Mouse (Mus musculus) embryonic facial prominence, embryonic 14.5 days (tissue): ENCODE data around the gene Trpm7. TPM values are rescaled to one million over a fixed set of nuclear protein-coding genes. Genes with fewer than 3 reads are reported as not detected.

Experiments used
- ATAC-seq: fragments of 200-750 bp; cut with Nextera tagmentation; 2 replicates; pipeline ENCODE4 v1.8.0; 2017; ENCODE audit warnings: low read depth, moderate number of reproducible peaks, moderate TSS enrichment
- DNase-seq: peaks from one replicate; pipeline ENCODE4 v3.0.0-alpha.2; 2015; ENCODE audit warnings: low spot score
- H3K27ac ChIP-seq: fragments of 300-500 bp; sonication (generic); replicated peaks from 2 replicates; pipeline ENCODE4 v1.5.1; 2014; ENCODE audit warnings: low read depth, mild to moderate bottlenecking, low read length, moderate library complexity
- H3K27me3 ChIP-seq: fragments of 300-500 bp; sonication (generic); replicated peaks from 2 replicates; pipeline ENCODE4 v1.6.1; 2014; ENCODE audit warnings: low read length; ENCODE audit not compliant: control insufficient read depth, insufficient read depth
- H3K36me3 ChIP-seq: fragments of 300-500 bp; sonication (generic); 2 replicates; pipeline ENCODE4 v1.6.1; 2014; ENCODE audit warnings: low read length, mixed read lengths; ENCODE audit not compliant: control insufficient read depth, insufficient read depth
- H3K4me1 ChIP-seq: fragments of 300-500 bp; sonication (generic); 2 replicates; pipeline ENCODE4 v1.6.1; 2014; ENCODE audit warnings: antibody characterized with exemption, low read length; ENCODE audit not compliant: control insufficient read depth, insufficient read depth
- H3K4me2 ChIP-seq: fragments of 300-500 bp; sonication (generic); 2 replicates; pipeline ENCODE4 v1.6.1; 2014; ENCODE audit warnings: low read depth, mild to moderate bottlenecking, low read length, moderate library complexity, mixed read lengths
- H3K4me3 ChIP-seq: fragments of 300-500 bp; sonication (generic); 2 replicates; pipeline ENCODE4 v1.5.1; 2014; ENCODE audit warnings: low read depth, mild to moderate bottlenecking, low read length
- H3K9ac ChIP-seq: fragments of 300-500 bp; sonication (generic); 2 replicates; pipeline ENCODE4 v1.6.1; 2014; ENCODE audit warnings: low read depth, mild to moderate bottlenecking, low read length, moderate library complexity, mixed read lengths
- H3K9me3 ChIP-seq: fragments of 300-500 bp; sonication (generic); 2 replicates; pipeline ENCODE4 v1.6.1; 2016; ENCODE audit warnings: low read length; ENCODE audit not compliant: control insufficient read depth
- WGBS: fragments of 180-500 bp; shearing (Covaris S2); extraction: QIAGEN DNeasy Blood & Tissue Kit; methylation state at CpG from one replicate; pipeline ENCODE4 v1.1.7; 2014; 5-methylcytosine and 5-hydroxymethylcytosine counted together
- polyA plus RNA-seq: library from polyadenylated mRNA; unstranded; fragments of >200 nt; fragmentation: Nextera tagmentation; extraction: Ambion mirVana; gene quantifications from 2 replicates; pipeline ENCODE4 v1.2.1, GENCODE M21; 2014

Trpm7 gene
- polyA plus RNA-seq, 1 experiment from 2014 or later = 38.2 TPM

DNA sequence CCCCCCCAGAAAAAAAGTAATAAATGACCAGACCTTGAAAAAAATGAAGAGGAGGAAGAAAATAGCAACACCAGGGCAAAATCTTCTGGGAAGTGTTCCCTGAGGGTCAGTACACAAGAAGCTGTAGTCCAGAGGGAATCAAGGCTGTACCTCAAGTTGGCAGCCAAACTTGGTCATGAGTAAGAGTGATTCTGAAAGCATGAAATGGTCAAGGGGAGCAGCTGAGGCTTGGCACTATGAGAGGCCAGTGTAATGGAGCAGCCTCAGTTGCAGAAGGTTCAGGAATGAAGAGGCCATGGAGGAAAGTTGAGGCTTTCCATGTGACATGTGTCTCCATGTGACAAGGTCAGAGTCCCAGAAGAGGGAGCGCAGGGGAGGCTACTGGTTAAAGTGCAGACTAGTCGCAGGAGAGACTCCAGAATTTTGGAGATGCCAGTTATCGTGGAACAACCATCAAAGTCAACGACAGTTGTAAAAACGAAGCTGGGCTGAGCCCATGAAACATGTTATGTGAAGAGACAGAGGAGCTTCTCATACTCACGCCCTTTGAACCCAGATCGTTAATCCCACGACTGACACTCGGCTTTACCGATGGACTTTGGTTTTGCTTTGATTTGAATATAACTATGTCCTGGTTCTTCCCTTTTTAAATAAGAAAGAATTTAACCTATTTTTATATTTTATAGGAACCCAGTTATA lies 10.4 kb downstream of the Trpm7 start:
- H3K27me3 ChIP-seq = no peaks in the 10 kb centered on the region
- no peak overlapping the region for H3K9ac ChIP-seq
- H3K9me3 ChIP-seq = no peaks in the 10 kb centered on the region
- no peaks in the 10 kb centered on the region for H3K4me1 ChIP-seq
- no peaks in the 10 kb centered on the region for H3K36me3 ChIP-seq
- WGBS = 91% methylated on average over 10 of the region's 10 CpGs
- H3K27ac ChIP-seq = no peak overlapping the region
- H3K4me3 ChIP-seq = no peak overlapping the region
- DNase-seq (no peak), ATAC-seq (no peak)
- no peak overlapping the region for H3K4me2 ChIP-seq

DNA sequence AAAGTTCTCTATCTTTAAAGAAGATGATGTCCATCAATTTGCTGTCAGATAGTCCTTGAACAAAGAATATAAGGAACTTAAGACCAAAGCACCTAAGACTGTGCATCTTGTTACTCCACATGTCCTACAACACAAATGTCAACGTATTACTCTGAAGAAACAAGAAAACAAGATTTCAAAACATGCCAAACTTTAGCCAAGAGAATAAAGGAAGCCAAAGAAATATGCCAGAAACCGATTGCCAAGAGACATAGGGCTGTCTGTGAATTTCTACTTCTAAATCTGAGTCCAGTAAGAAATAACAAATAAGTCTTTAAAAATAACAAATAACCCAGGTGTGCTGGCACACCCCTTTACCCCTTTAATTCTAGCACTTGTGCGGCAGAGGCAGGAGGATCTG lies 11.0 kb downstream of the Trpm7 start:
- H3K4me1 ChIP-seq = no peaks in the 10 kb centered on the region
- H3K9me3 ChIP-seq = no peaks in the 10 kb centered on the region
- H3K27me3 ChIP-seq = no peaks in the 10 kb centered on the region
- H3K9ac ChIP-seq = no peak overlapping the region
- WGBS = 89% methylated on average over 3 of the region's 3 CpGs
- H3K4me3 ChIP-seq = no peak overlapping the region
- DNase-seq (no peak), ATAC-seq (no peak)
- no peak overlapping the region for H3K27ac ChIP-seq
- no peak overlapping the region for H3K4me2 ChIP-seq
- H3K36me3 ChIP-seq = no peaks in the 10 kb centered on the region

DNA sequence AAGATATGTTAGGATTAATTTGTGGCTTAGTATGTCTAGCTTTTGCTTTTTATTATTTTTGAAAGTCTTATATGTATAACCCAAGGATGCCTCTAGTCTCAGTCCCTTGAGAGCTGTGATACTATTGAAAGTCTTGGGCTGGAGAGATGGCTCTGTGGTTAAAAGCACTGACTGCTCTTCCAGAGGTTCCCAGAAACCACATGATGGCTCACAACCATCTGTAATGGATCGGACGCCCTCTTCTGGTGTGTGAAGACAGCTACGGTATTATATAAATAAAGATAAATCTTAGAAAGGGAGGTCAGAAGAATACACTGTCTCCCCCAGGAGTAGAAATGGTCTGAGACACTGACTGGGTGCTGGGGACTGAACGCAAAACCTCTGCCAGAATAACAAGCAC lies 31.3 kb downstream of the Trpm7 start:
- no peak overlapping the region for H3K9ac ChIP-seq
- WGBS = 89% methylated on average over 4 of the region's 4 CpGs
- DNase-seq (no peak), ATAC-seq (no peak)
- H3K4me1 ChIP-seq = no peaks in the 10 kb centered on the region
- H3K27ac ChIP-seq = no peak overlapping the region
- H3K27me3 ChIP-seq = no peaks in the 10 kb centered on the region
- no peak overlapping the region for H3K4me2 ChIP-seq
- H3K9me3 ChIP-seq = no peaks in the 10 kb centered on the region
- peaks cover 60% of the 10 kb centered on the region for H3K36me3 ChIP-seq
- H3K4me3 ChIP-seq = no peak overlapping the region

DNA sequence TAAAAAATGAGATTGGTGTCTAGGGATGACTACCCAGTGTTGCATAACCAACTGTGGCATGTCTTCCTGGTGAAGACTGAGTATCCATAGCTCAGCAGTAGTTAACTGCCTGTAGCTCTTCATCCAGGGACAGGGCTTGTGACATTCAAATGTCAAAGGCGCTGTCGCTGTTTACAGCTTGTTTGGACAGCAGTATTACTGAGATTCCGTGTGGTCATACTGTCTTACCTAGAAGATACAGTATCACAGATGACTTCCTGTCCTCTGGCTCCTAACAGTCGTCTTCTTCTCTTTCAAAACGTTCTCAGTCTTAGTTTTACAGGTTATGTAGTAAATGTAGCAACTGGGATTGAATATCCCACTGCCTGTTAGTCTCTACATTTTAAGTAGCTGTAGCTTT lies 37.2 kb downstream of the Trpm7 start:
- Histone ChIP-seq H3K4me1 (no peaks in the 10 kb centered on the region), H3K27me3 (no peaks in the 10 kb centered on the region), H3K36me3 (peaks cover 75% of the 10 kb centered on the region), H3K9me3 (no peaks in the 10 kb centered on the region), H3K4me2 (no peak overlapping the region), H3K4me3 (no peak overlapping the region), H3K27ac (no peak overlapping the region), H3K9ac (no peak overlapping the region)
- WGBS = 92% methylated on average over 5 of the region's 5 CpGs
- ATAC-seq = no peak
- DNase-seq = no peak

DNA sequence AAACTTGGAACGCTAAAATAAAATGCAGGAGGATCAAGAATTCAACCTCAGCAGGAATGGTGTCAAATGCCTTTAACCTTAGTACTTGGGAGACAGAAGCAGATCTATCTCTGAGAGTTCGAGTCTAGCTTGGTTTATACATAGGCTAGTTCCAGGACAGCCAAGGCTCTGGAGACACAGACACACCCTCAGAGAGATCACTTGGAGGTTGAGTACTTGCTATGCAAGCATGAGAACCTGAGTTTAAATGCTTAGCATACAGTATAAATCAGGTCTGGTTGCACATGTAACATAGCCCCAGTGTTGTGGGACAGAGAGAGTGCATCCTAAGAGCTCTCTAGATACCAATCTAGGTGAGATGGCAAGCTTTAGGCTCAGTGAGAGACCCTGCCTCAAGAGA lies 58.6 kb downstream of the Trpm7 start:
- DNase-seq (no peak), ATAC-seq (no peak)
- Histone ChIP-seq H3K9ac (no peak overlapping the region), H3K27me3 (no peaks in the 10 kb centered on the region), H3K9me3 (no peaks in the 10 kb centered on the region), H3K4me2 (no peak overlapping the region), H3K4me1 (no peaks in the 10 kb centered on the region), H3K27ac (no peak overlapping the region), H3K36me3 (peaks cover 62% of the 10 kb centered on the region), H3K4me3 (no peak overlapping the region)
- WGBS = 76% methylated on average over 2 of the region's 2 CpGs

DNA sequence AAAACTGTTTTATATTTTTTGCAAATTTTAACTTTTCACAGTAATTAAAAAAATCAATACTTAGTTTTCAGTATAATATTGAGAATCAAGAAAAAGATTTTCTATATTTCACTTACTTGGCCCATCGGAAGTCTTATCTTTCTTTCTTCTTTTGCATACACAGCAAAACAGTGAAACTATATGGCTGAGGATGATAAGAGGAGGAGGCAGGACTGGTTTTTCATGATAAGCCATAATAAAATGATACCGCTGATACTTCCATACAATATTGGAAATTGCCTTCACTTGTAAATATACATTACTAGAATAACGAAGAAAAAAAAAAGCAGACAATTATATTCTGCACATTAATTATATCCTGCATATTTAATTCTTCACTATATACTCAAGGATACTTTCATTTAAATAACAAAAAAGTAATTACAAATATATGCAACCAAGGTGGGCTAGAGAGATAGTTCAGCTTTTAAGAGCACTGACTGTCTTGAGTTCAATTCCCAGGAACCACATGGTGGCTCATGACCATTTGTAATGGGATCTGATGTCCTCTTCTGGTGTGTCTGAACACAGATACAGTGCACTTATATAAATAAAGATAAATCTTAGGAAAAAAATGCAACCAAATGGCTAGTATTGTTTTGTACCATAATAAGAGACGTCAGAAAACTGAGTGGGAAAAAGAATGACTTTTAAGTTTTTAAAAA lies 59.2 kb downstream of the Trpm7 start:
- Histone ChIP-seq H3K27ac (no peak overlapping the region), H3K9ac (no peak overlapping the region)
- no peak for ATAC-seq

DNA sequence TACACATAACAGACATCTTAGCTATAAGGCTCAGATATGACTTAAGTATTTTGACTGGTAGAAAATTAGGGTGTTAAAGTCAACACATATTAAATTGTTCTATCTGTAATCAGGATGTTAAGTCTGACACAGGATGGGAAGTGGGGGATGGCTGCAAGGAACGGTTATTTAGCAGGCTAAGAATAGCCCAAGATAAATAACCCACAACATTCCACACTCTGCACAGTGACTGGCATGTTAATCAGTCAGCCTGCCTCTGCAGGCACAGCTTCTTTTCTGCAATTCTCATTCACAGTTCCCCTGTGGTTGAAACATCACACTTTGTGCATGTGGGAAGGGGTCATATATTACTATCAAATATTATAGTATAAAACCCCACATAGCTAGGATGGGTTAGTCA lies 60.2 kb downstream of the Trpm7 start:
- ATAC-seq (no peak), DNase-seq (peak; percentile 2)
- no peak overlapping the region for H3K4me2 ChIP-seq
- 35% methylated on average over 1 of the region's 1 CpGs for WGBS
- H3K4me1 ChIP-seq = no peaks in the 10 kb centered on the region
- H3K9ac ChIP-seq = no peak overlapping the region
- no peak overlapping the region for H3K27ac ChIP-seq
- H3K36me3 ChIP-seq = peaks cover 69% of the 10 kb centered on the region
- H3K9me3 ChIP-seq = no peaks in the 10 kb centered on the region
- H3K4me3 ChIP-seq = no peak overlapping the region
- H3K27me3 ChIP-seq = no peaks in the 10 kb centered on the region

More for the DNA sequence above, 59.2 kb downstream of the Trpm7 start:
- Histone ChIP-seq H3K4me2 (no peak overlapping the region), H3K9me3 (no peaks in the 10 kb centered on the region), H3K27me3 (no peaks in the 10 kb centered on the region), H3K36me3 (peaks cover 65% of the 10 kb centered on the region), H3K4me3 (no peak overlapping the region), H3K4me1 (no peaks in the 10 kb centered on the region)
- no peak for DNase-seq
- 89% methylated on average over 4 of the region's 4 CpGs for WGBS

DNA sequence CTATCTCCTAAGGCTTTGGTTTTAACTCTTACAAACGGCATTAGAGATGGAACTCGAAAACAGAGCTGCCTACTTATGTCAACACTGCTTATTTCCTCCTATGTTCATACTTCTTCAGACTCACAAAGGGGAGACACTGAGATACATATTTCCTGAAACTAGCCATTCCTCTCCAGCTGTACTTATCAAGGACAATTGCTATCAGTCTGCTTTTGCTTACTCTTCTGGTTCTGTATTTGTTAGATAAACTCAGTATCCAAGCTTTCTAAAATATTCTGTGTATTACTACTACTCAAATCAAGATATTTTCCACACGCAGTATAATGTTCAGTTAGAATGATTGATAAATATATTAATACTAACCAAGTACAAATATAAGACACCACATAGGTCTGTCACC lies 74.0 kb downstream of the Trpm7 start:
- H3K4me1 ChIP-seq = no peaks in the 10 kb centered on the region
- H3K27ac ChIP-seq = no peak overlapping the region
- H3K4me2 ChIP-seq = no peak overlapping the region
- no peak overlapping the region for H3K4me3 ChIP-seq
- no peaks in the 10 kb centered on the region for H3K9me3 ChIP-seq
- DNase-seq (no peak), ATAC-seq (no peak)
- 94% methylated on average over 3 of the region's 3 CpGs for WGBS
- H3K36me3 ChIP-seq = peaks cover 78% of the 10 kb centered on the region
- H3K9ac ChIP-seq = no peak overlapping the region
- H3K27me3 ChIP-seq = no peaks in the 10 kb centered on the region

DNA sequence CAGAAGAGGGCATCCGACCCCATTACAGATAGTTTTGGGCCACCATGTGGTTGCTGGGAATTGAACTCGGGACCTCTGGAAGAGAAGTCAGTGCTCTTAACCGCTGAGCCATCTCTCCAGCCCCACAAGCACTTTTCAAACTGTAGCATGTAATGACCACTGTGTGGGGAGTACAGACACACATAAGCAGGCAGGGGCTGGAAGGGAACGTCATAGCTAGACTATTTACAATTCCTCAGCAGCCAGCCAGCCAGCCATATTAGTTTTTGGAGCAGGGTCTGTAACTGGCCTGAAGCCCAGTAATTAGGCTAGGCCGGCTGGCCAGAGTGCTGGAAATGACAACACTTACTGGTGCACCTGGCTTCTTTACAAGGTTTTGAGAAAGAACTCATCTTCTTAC lies 77.6 kb downstream of the Trpm7 start:
- ATAC-seq (no peak), DNase-seq (peak; percentile 22)
- Histone ChIP-seq H3K9ac (no peak overlapping the region), H3K9me3 (no peaks in the 10 kb centered on the region), H3K4me1 (no peaks in the 10 kb centered on the region), H3K27me3 (no peaks in the 10 kb centered on the region), H3K36me3 (peaks cover 79% of the 10 kb centered on the region), H3K4me2 (no peak overlapping the region), H3K27ac (no peak overlapping the region), H3K4me3 (no peak overlapping the region)
- 84% methylated on average over 5 of the region's 5 CpGs for WGBS
